Mouse (Mus musculus) frontal cortex, postnatal 36 days (tissue): ENCODE results near the gene St8sia2.
A peak's percentile ranks its signal among the peaks of the same experiment; 100 is the strongest.
"Not testable (repeated sequence)": the region's sequence is repeated elsewhere in the genome, so short reads cannot be mapped to it uniquely, and the experiment has no call there.

Source experiments
- DNase-seq, 2 experiments: peaks; one replicate each; pipeline ENCODE4 v3.0.0; 2022; ENCODE audit warnings: low spot score in 2 of 2

The St8sia2 gene

DNA sequence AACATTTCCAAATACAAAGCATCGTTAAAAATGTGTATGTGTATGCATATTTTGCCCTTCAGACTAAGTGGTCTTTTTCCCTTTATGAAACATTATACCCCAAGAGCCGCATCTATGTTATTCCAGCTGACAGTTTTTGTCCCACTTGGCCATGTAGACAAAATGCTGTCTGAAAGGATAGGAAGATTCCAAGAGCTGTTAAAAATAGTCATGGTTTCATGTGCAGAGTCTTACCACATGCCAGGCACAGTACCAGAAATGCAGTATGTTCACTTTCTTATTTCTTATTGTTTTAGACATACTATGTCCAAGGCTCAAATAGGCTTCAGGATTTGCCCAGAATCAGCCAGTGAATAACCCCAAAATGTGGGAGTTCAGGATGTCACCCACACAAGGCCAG is 24.1 kb downstream of the St8sia2 start:
- DNase-seq = peak in 1 of 2 experiments; percentile 9

DNA sequence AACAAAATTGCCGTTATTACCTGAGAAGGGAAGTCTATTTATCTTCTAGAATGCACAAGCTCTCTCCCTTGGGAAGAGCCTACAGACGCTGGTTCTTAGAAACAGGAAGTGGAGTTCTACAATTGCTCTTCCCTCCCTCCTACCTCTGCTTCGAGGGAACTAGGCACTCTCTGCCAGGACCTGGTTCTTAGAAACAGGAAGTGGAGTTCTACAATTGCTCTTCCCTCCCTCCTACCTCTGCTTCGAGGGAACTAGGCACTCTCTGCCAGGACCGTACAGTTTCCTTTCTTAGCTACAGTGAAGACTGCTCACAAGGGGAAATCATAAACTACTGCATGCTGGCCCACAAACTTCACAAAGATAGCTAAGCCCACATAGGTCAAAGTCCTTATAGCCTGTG is 41.3 kb downstream of the St8sia2 start:
- DNase-seq = not testable (repeated sequence)

DNA sequence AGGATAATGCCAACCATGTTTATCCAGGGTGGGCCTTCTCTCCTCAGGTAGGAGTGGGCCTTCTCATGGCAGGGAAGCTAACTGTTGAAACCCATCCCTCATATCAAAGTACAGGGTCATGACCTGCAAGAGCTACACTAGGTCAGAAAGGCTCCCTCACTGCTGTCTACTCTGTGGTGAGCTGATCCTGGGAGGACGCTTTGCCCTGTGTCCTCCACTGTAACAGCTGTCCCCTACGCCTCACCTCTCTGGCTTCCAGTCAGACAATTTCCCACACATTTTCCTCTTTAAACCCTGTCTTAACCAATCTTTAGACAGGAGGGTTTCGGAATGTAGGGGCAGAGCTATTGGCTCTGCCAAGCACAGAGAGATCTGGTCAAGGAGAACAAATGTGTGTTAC is 48.3 kb downstream of the St8sia2 start:
- DNase-seq = no peak

- no peak for DNase-seq
These were observed 51.1 kb downstream of the St8sia2 start for GRCm38 (mm10) chr7:73962431-73962830.

GRCm38 (mm10) chr7:73954441-73954840 is 59.0 kb downstream of the St8sia2 start:
- peak in 1 of 2 experiments; percentile 8 for DNase-seq

- no peak for DNase-seq
These were observed 60.4 kb downstream of the St8sia2 start for GRCm38 (mm10) chr7:73953131-73953530.

DNA sequence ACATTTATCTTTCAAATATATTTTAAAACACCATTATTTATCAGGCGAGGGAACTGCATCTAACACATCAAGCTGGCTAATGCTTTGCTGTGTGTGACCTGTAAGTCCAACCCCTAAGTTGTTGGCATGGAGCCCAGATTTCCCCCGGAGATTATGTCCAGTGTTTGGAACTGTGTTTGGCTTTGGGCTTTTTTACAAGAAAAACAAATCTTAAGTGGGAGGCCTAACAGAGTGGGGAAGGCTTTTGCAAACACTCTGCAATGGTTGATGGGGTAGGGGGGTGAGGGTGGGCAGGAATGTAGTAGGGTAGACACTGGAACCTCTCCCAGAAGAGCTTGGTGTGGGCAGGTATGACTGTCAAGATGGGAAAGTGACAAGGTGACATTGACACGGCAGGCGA is 71.8 kb downstream of the St8sia2 start:
- no peak for DNase-seq

GRCm38 (mm10) chr7:73939236-73939635 is 74.3 kb downstream of the St8sia2 start:
- no peak for DNase-seq

GRCm38 (mm10) chr7:73938046-73938810 is 75.3 kb downstream of the St8sia2 start:
- no peak for DNase-seq

GRCm38 (mm10) chr7:73936119-73936518 is 77.4 kb downstream of the St8sia2 start:
- no peak for DNase-seq

DNA sequence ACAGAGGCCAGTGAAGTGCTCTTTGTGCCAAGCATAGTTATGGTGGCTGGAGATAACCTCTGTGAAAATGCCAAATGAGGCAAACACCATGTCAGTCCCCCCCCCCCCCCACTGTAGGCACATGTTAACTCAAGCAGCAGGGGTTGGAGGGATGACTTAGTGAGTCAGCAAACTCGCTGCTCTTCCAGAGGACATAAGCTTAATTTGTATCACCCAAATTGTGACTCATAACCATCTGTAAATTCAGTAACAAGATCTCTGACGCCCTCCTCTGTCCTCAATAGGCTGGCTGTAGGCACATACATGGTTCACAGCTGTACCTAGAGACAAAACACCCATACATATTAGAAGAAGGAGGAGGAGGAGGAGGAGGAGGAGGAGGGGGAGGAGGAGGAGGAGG is 77.8 kb downstream of the St8sia2 start:
- no peak for DNase-seq

DNA sequence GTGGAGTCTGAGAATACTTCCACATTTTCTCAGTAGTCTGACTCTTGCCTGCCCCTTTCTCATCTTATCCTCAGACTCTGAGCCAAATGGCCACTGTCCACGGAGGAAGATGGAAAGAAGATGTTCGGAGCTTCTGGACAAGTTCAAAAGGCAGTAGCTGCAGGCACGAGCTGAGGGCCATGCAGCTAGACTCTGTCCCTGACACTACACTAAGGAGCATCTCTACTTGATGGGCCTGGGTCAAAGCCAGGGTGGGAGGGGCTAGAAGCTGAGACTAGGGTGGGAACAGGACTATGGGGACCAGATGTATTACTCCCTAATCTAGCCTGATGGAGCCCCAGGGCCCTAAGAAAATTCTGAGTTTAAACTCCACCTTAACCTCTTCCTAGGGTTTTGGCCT is 80.5 kb downstream of the St8sia2 start:
- DNase-seq = no peak

- DNase-seq = no peak
These were observed 92.5 kb downstream of the St8sia2 start for GRCm38 (mm10) chr7:73920921-73921485.

- peak; percentile 87 to 97 for DNase-seq
These were observed 95.7 kb downstream of the St8sia2 start for GRCm38 (mm10) chr7:73917633-73918311.

GRCm38 (mm10) chr7:73911899-73912298 is 101.6 kb downstream of the St8sia2 start:
- no peak for DNase-seq

GRCm38 (mm10) chr7:73910843-73911242 is 102.6 kb downstream of the St8sia2 start:
- no peak for DNase-seq

- no peak for DNase-seq
These were observed 103.9 kb downstream of the St8sia2 start for GRCm38 (mm10) chr7:73909432-73910205.

DNA sequence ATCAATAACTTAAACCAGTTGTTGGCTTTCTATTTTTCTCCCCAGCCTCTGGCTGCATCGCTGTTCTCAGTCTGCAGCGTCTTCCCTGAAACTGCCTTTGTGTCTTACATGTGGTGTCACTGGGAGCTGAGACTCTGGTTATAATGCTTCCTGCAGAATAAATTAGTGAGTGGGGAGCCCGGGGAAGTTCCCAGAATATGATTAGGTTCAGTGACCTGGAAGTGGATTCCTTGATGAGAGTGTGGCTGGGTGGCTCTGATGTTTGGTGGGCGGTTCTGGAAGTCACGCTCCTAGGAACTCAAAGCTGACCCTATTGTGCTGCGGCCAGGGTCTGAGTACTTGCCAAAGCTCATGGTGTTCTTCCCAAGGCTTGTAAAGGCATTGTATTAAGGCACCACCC is 119.0 kb downstream of the St8sia2 start:
- no peak for DNase-seq

DNA sequence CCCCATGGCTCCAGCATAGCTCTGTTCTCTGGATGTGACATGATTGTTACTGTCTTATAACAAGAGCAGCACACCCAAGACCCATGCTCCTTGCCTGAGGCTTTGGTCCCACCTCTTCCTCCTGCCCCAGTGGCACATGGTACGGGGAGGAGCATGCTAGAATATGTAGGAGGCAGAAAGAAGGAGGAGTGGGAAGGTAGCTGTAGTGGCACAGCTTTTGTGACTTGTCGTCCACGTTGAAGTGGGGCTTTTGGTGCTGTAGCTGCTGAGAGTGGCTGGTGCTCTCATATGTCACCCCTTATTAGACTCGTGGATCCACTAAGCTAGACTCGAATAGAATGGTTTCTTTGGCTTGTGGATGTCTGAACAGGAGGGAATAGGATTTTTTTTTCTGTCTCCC is 121.7 kb downstream of the St8sia2 start:
- no peak for DNase-seq

GRCm38 (mm10) chr7:73890891-73891610 is 122.4 kb downstream of the St8sia2 start:
- no peak for DNase-seq

DNA sequence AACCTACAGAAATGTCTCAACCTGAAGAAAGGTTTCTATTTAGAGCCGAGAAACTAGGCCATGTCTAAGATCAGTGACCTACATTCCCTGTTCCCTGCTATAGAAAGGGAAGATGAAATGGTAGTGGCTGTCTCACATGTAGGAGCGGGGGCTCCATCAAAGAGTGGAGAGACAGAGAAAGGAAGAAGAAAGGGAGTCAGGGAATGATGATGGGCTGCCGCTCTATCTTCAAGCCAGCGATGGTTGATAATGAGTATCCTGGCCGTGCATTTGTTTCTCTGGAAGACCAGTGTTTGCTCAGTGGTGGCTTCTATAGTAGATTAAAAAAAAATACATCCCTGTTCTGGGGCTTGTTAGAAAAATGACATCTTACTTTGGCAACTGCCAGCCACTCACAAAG is 123.0 kb downstream of the St8sia2 start:
- no peak for DNase-seq
